Mouse (Mus musculus) G1E (cell line): Measurements from ENCODE around the gene Pdgfb. TPM values are rescaled to one million over a fixed set of nuclear protein-coding genes. Genes with fewer than 3 reads are reported as not detected.

Source experiments
- ATAC-seq: 2 replicates; pipeline ENCODE4 v1.8.0; 2016; ENCODE audit warnings: mild to moderate bottlenecking; ENCODE audit not compliant: insufficient number of reproducible peaks, poor library complexity, low FRiP score, severe bottlenecking; ENCODE audit errors: extremely low read depth
- DNase-seq: peaks from one replicate; pipeline ENCODE4 v3.0.0; 2012; ENCODE audit warnings: low spot score
- H3K27me3 ChIP-seq: 2 replicates; pipeline ENCODE4 v1.6.1; 2012; ENCODE audit warnings: mild to moderate bottlenecking, low read length, inconsistent platforms; ENCODE audit not compliant: insufficient read depth
- H3K36me3 ChIP-seq: replicated peaks from 2 replicates; pipeline ENCODE3; 2012; ENCODE audit warnings: mild to moderate bottlenecking, inconsistent platforms
- H3K4me1 ChIP-seq: 2 replicates; pipeline ENCODE4 v1.6.1; 2012; ENCODE audit warnings: low read depth, low read length, inconsistent platforms, mixed read lengths; ENCODE audit not compliant: insufficient read depth
- H3K4me3 ChIP-seq: 2 replicates; pipeline ENCODE4 v1.5.1; 2012; ENCODE audit warnings: low read depth, mild to moderate bottlenecking, inconsistent platforms, low read length, moderate library complexity, mixed read lengths
- H3K9me3 ChIP-seq: replicated peaks from 2 replicates; pipeline ENCODE4 v1.6.1; 2012; ENCODE audit warnings: inconsistent platforms
- CTCF ChIP-seq: IDR thresholded peaks from 2 replicates; pipeline ENCODE4 v1.5.1; 2012; ENCODE audit warnings: low read depth, low read length, inconsistent platforms, mixed read lengths
- GATA1 ChIP-seq: IDR thresholded peaks from 2 replicates; pipeline ENCODE4 v1.6.1; 2012; ENCODE audit warnings: borderline replicate concordance, low read length, inconsistent platforms, mixed read lengths
- GATA2 ChIP-seq: IDR thresholded peaks from 2 replicates; pipeline ENCODE4 v1.6.1; 2012; ENCODE audit warnings: low read depth, low read length, inconsistent platforms, borderline replicate concordance
- POLR2AphosphoS5 ChIP-seq: IDR thresholded peaks from 2 replicates; pipeline ENCODE4 v1.6.1; 2012; ENCODE audit warnings: low read depth, low read length, inconsistent platforms; ENCODE audit not compliant: insufficient replicate concordance
- TAL1 ChIP-seq: conservative IDR thresholded peaks from 2 replicates; pipeline ENCODE4 v1.6.1; 2012; ENCODE audit warnings: low read depth, low read length, inconsistent platforms, mixed read lengths
- polyA plus RNA-seq: library from polyadenylated mRNA; stranded (reverse); fragments of >175 nt; gene quantifications from 2 replicates; pipeline ENCODE4 v1.2.3, GENCODE M21; 2012
- total RNA-seq, 2 experiments: library from RNA; stranded (forward) in 1 of 2; stranded (reverse) in 1 of 2; fragments of 200-1000 nt in 1 of 2; fragments of >200 nt in 1 of 2; fragmentation: Nextera tagmentation in 1 of 2; gene quantifications; 2 replicates each; pipeline ENCODE4 v1.2.3; 2014 to 2017

Gene Pdgfb
- total and polyA plus RNA-seq, 3 experiments = 0.05 TPM; not detected in 2

DNA sequence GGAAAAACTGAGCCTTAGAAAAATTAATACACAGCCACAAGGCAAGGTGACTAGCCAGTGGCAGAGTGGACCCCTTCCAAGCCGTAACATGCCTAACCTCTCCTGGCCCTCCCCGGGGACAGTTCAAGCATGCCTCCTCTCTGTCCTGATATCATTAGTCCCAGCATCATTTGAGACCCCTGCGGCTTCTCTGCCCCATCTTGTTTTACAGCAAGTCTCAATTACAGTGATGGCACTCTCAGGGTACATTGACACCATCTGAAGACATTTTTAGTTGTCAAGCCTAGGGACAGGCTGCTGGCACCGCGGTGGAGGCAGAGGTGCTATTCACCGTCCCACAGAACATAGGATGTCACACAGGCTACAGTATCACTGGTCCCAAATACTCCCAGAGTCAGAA is 6.3 kb downstream of the Pdgfb start:
- no peaks in the 10 kb centered on the region for H3K36me3 ChIP-seq
- H3K9me3 ChIP-seq = peaks cover 9% of the 10 kb centered on the region
- ATAC-seq = no peak
- H3K4me1 ChIP-seq = no peaks in the 10 kb centered on the region
- H3K4me3 ChIP-seq = no peak overlapping the region
- H3K27me3 ChIP-seq = peaks cover 33% of the 10 kb centered on the region
- TF ChIP-seq POLR2AphosphoS5 (no peak), TAL1 (no peak), CTCF (no peak), GATA1 (no peak), GATA2 (no peak)
- DNase-seq = no peak

DNA sequence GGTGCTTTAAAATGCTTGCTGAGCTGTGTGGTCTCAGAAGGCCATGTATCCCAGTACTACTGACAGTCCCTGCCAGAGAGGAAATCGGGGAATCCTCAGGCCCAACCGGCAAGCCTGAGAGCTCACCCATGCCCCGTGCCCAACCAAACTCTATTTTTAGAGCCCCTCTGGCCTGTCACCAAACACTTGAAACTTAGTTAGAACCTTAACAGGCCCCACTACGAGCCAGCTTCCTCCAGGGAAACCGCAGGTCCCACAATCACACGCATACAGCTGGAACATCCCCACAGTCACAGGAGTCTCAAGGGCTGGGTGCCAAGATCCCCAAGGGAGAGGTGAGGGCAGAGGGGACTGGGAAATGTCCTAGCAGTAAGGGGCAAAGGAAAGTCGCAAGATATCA is 8.6 kb downstream of the Pdgfb start:
- no peak for ATAC-seq

DNA sequence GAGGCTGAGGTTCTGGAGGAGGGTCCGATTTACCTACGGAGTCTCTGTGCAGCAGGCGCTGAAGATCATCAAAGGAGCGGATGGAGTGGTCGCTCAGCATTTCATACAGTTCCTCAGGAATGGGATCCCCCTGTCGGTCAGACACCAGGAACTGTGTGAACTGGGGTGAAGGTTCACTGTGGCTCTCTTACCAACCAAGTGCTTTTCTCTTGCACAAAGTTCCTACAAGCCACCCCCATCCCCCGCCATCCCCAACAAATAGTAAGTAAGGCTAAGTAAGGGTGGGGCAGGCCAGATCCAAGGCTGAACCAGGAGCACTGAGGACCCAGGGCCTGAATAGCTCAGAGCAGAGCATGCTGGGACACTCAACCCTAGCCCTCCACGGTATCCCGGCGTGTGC is 9.3 kb downstream of the Pdgfb start:
- TF ChIP-seq GATA1 = no peak
- no peak for TF ChIP-seq POLR2AphosphoS5
- no peak for TF ChIP-seq CTCF
- no peak for TF ChIP-seq GATA2
- TF ChIP-seq TAL1 = no peak
- no peak overlapping the region for H3K4me3 ChIP-seq

More for the DNA sequence above, 8.6 kb downstream of the Pdgfb start:
- H3K36me3 ChIP-seq = no peaks in the 10 kb centered on the region
- H3K27me3 ChIP-seq = peaks cover 29% of the 10 kb centered on the region
- DNase-seq = no peak
- no peak overlapping the region for H3K4me3 ChIP-seq
- no peaks in the 10 kb centered on the region for H3K9me3 ChIP-seq
- H3K4me1 ChIP-seq = no peaks in the 10 kb centered on the region
- TF ChIP-seq GATA1 (no peak), POLR2AphosphoS5 (no peak)

DNA sequence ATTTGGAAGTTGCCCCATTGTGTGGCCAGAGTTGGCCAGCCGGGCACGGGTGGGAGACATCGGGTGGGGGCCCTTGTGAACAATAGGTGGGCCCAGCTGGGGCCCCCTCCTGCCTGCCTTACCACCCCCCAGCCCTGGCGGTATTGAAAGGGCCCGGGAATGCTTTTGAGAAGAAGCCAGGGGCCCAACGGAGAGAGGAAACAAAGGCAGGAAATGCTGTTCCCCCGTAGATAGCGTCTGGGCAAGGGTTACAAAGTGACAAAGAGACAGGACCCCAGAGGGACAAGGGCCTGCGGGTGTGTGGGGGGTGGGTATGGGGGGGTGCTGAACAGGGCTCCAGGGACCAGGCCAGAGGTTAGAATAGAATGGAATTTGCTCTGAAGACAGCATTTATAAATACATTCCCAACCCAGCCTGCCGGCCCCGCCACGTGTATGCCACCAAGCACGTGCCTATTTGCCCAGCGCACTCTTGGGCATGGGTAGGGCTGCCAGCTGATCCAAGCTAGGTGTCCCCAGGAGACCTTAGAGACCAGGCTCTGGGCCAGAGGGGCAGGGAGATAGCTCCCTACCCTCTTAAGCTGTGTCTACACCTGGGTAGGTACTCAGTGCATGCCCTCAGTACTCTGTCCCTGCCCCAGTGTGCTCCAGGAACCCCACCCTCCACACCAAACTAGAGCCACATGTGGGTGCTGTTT is 10.0 kb downstream of the Pdgfb start:
- H3K4me1 ChIP-seq = peaks cover 4% of the 10 kb centered on the region
- TF ChIP-seq POLR2AphosphoS5 (no peak), GATA1 (no peak), GATA2 (no peak), CTCF (no peak), TAL1 (no peak)
- DNase-seq = no peak
- H3K4me3 ChIP-seq = no peak overlapping the region
- no peaks in the 10 kb centered on the region for H3K36me3 ChIP-seq
- no peak for ATAC-seq
- H3K27me3 ChIP-seq = peaks cover 33% of the 10 kb centered on the region
- no peaks in the 10 kb centered on the region for H3K9me3 ChIP-seq

More for the DNA sequence above, 9.3 kb downstream of the Pdgfb start:
- no peaks in the 10 kb centered on the region for H3K36me3 ChIP-seq
- H3K9me3 ChIP-seq = no peaks in the 10 kb centered on the region
- H3K4me1 ChIP-seq = peaks cover 4% of the 10 kb centered on the region
- ATAC-seq = no peak
- DNase-seq = no peak
- peaks cover 29% of the 10 kb centered on the region for H3K27me3 ChIP-seq

DNA sequence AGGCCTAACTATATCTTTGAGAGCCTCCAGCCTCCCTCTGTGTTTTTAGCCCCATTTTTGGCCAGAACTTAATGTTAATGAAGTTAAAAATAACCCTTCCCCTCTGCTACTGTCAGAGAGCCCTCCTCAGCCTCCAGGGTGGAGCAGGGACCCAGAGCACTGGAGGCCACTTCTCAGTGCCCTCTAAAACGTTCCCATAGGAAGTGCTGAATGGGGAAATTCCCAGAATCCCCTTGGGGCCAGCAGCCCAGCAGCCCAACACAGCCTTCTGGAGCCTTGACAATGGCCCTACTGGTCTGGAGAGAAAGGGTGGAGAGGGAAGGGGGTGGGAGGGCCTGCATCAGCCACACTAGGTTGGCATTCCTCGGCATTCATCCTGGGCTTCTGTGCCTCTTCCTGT is 11.2 kb downstream of the Pdgfb start:
- Histone ChIP-seq H3K27me3 (peaks cover 33% of the 10 kb centered on the region), H3K4me1 (peaks cover 4% of the 10 kb centered on the region), H3K9me3 (no peaks in the 10 kb centered on the region), H3K36me3 (no peaks in the 10 kb centered on the region), H3K4me3 (no peak overlapping the region)
- no peak for TF ChIP-seq CTCF
- TF ChIP-seq GATA1 = no peak
- no peak for TF ChIP-seq POLR2AphosphoS5
- TF ChIP-seq GATA2 = no peak
- no peak for TF ChIP-seq TAL1
- ATAC-seq (no peak), DNase-seq (no peak)

DNA sequence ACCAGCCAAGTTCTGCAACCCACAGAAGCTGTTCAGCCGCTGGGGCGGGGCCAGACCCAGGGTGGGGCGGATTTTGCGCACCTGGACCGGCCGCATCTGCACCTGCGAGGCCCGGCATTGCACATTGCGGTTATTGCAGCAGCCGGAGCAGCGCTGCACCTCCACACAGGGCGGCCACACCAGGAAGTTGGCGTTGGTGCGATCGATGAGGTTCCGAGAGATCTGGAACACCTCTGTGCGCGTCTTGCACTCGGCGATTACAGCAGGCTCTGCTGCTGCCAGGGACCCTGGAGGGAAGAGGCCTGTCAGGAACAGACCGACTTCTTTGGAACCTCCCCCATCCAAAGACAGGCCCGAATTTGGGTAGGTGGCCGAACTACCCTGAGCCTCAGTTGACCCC is 13.2 kb downstream of the Pdgfb start:
- no peaks in the 10 kb centered on the region for H3K9me3 ChIP-seq
- DNase-seq (no peak), ATAC-seq (no peak)
- H3K4me3 ChIP-seq = no peak overlapping the region
- no peaks in the 10 kb centered on the region for H3K36me3 ChIP-seq
- H3K4me1 ChIP-seq = peaks cover 4% of the 10 kb centered on the region
- TF ChIP-seq POLR2AphosphoS5 (no peak), GATA1 (no peak), CTCF (no peak), TAL1 (no peak), GATA2 (no peak)
- peaks cover 36% of the 10 kb centered on the region for H3K27me3 ChIP-seq

DNA sequence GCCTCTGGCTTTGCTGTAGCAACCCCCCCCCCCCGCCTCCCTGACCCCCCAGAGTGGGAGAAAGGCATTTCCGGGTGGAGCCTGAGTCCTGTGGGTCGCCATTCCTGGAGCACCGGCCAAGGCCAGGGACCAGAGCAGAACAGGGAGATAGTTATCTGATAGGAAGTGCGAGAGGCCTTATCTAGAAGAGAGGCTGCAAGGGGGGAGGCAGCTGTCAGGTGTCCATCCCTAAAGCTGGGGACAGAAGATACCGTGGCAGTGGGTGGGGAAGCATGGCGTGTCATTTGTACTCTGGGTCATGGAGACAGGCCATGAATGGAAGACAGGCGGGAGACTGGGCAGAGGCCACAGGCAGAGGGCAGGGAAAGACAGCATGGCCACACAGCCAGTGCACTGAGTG is 14.1 kb downstream of the Pdgfb start:
- Histone ChIP-seq H3K27me3 (peaks cover 29% of the 10 kb centered on the region), H3K4me1 (peaks cover 4% of the 10 kb centered on the region), H3K36me3 (no peaks in the 10 kb centered on the region), H3K4me3 (no peak overlapping the region), H3K9me3 (no peaks in the 10 kb centered on the region)
- no peak for ATAC-seq
- no peak for DNase-seq
- TF ChIP-seq CTCF (no peak), TAL1 (no peak), GATA1 (no peak), GATA2 (no peak), POLR2AphosphoS5 (no peak)
